Mouse (Mus musculus) kidney, postnatal 0 days (tissue): Measurements from ENCODE around the gene 5730522E02Rik. TPM values are rescaled to one million over a fixed set of nuclear protein-coding genes. Genes with fewer than 3 reads are reported as not detected.

Source experiments
- ATAC-seq: fragments of 200-750 bp; cut with Nextera tagmentation; replicated peaks from 2 replicates; pipeline ENCODE4 v1.8.0; 2017; ENCODE audit warnings: low read depth, moderate number of reproducible peaks, moderate TSS enrichment, moderate library complexity; ENCODE audit not compliant: low FRiP score
- DNase-seq: peaks from one replicate; pipeline ENCODE4 v3.0.0-alpha.2; 2016; ENCODE audit warnings: low spot score
- H3K27ac ChIP-seq: fragments of 300-500 bp; sonication (generic); 2 replicates; pipeline ENCODE4 v1.5.1; 2014; ENCODE audit warnings: mild to moderate bottlenecking
- H3K27me3 ChIP-seq: fragments of 300-500 bp; sonication (generic); 2 replicates; pipeline ENCODE4 v1.6.1; 2014; ENCODE audit warnings: low read length, mixed read lengths; ENCODE audit not compliant: insufficient read depth
- H3K36me3 ChIP-seq: fragments of 300-500 bp; sonication (generic); 2 replicates; pipeline ENCODE4 v1.6.1; 2014; ENCODE audit warnings: low read length, mixed read lengths; ENCODE audit not compliant: insufficient read depth
- H3K4me1 ChIP-seq: fragments of 300-500 bp; sonication (generic); replicated peaks from 2 replicates; pipeline ENCODE4 v1.6.1; 2014; ENCODE audit warnings: antibody characterized with exemption, low read length, mixed read lengths; ENCODE audit not compliant: insufficient read depth
- H3K4me2 ChIP-seq: fragments of 300-500 bp; sonication (generic); 2 replicates; pipeline ENCODE4 v1.6.1; 2014; ENCODE audit warnings: mild to moderate bottlenecking, low read length, moderate library complexity, mixed read lengths
- H3K4me3 ChIP-seq: fragments of 300-500 bp; sonication (generic); replicated peaks from 2 replicates; pipeline ENCODE4 v1.5.1; 2014; ENCODE audit warnings: low read depth, low read length
- H3K9ac ChIP-seq: fragments of 300-500 bp; sonication (generic); 2 replicates; pipeline ENCODE4 v1.6.1; 2014; ENCODE audit warnings: low read depth, low read length
- H3K9me3 ChIP-seq: fragments of 300-500 bp; sonication (generic); replicated peaks from 2 replicates; pipeline ENCODE4 v1.6.1; 2016; ENCODE audit warnings: low read length, inconsistent platforms, mixed read lengths
- CTCF ChIP-seq: IDR thresholded peaks from 2 replicates; pipeline ENCODE4 v1.5.1; 2016; ENCODE audit warnings: antibody characterized with exemption, low read depth, mild to moderate bottlenecking, moderate library complexity
- WGBS: fragments of 180-500 bp; shearing (Covaris S2); extraction: QIAGEN DNeasy Blood & Tissue Kit; methylation state at CpG from one replicate; pipeline ENCODE4 v1.1.7; 2014; 5-methylcytosine and 5-hydroxymethylcytosine counted together
- polyA plus RNA-seq: library from polyadenylated mRNA; unstranded; fragments of >200 nt; fragmentation: Nextera tagmentation; extraction: Ambion mirVana; gene quantifications from 2 replicates; pipeline ENCODE4 v1.2.1, GENCODE M21; 2015

5730522E02Rik gene
- polyA plus RNA-seq, 1 experiment from 2014 or later, result 1.7 TPM

GRCm38 (mm10) chr11:25729476-25729875 is 481.1 kb downstream of the 5730522E02Rik start:
- no peak overlapping the region for H3K4me3 ChIP-seq
- TF ChIP-seq CTCF, result no peak
- no peak for ATAC-seq
- no peak overlapping the region for H3K27ac ChIP-seq
- WGBS, result 51% methylated on average over 1 of the region's 1 CpGs
- no peaks in the 10 kb centered on the region for H3K27me3 ChIP-seq
- no peak overlapping the region for H3K4me2 ChIP-seq
- H3K36me3 ChIP-seq, result no peaks in the 10 kb centered on the region
- H3K4me1 ChIP-seq, result no peaks in the 10 kb centered on the region
- H3K9ac ChIP-seq, result no peak overlapping the region
- DNase-seq, result no peak
- H3K9me3 ChIP-seq, result no peaks in the 10 kb centered on the region

GRCm38 (mm10) chr11:25715447-25716321 is 494.9 kb downstream of the 5730522E02Rik start:
- TF ChIP-seq CTCF, result no peak
- no peak for DNase-seq
- H3K4me2 ChIP-seq, result no peak overlapping the region
- H3K36me3 ChIP-seq, result no peaks in the 10 kb centered on the region
- no peaks in the 10 kb centered on the region for H3K9me3 ChIP-seq
- H3K4me1 ChIP-seq, result no peaks in the 10 kb centered on the region
- H3K27ac ChIP-seq, result no peak overlapping the region
- H3K9ac ChIP-seq, result no peak overlapping the region
- no peaks in the 10 kb centered on the region for H3K27me3 ChIP-seq
- no peak overlapping the region for H3K4me3 ChIP-seq
- ATAC-seq, result no peak
- 85% methylated on average over 7 of the region's 7 CpGs for WGBS

GRCm38 (mm10) chr11:25710559-25710958 is 500.0 kb downstream of the 5730522E02Rik start:
- Histone ChIP-seq H3K9me3 (no peaks in the 10 kb centered on the region), H3K27ac (no peak overlapping the region), H3K4me1 (no peaks in the 10 kb centered on the region), H3K36me3 (no peaks in the 10 kb centered on the region), H3K4me2 (no peak overlapping the region), H3K4me3 (no peak overlapping the region), H3K27me3 (no peaks in the 10 kb centered on the region), H3K9ac (no peak overlapping the region)
- WGBS, result 86% methylated on average over 2 of the region's 2 CpGs
- DNase-seq (no peak), ATAC-seq (no peak)
- no peak for TF ChIP-seq CTCF

GRCm38 (mm10) chr11:25709892-25710291 is 500.7 kb downstream of the 5730522E02Rik start:
- H3K9ac ChIP-seq, result no peak overlapping the region
- DNase-seq, result no peak
- no peaks in the 10 kb centered on the region for H3K27me3 ChIP-seq
- no peaks in the 10 kb centered on the region for H3K4me1 ChIP-seq
- H3K36me3 ChIP-seq, result no peaks in the 10 kb centered on the region
- H3K27ac ChIP-seq, result no peak overlapping the region
- TF ChIP-seq CTCF, result no peak
- 77% methylated on average over 4 of the region's 4 CpGs for WGBS
- H3K4me3 ChIP-seq, result no peak overlapping the region
- ATAC-seq, result no peak
- no peaks in the 10 kb centered on the region for H3K9me3 ChIP-seq
- no peak overlapping the region for H3K4me2 ChIP-seq

GRCm38 (mm10) chr11:25704332-25705168 is 506.0 kb downstream of the 5730522E02Rik start:
- Histone ChIP-seq H3K4me2 (no peak overlapping the region), H3K9me3 (no peaks in the 10 kb centered on the region), H3K9ac (no peak overlapping the region), H3K4me1 (no peaks in the 10 kb centered on the region), H3K36me3 (no peaks in the 10 kb centered on the region), H3K27ac (no peak overlapping the region), H3K4me3 (no peak overlapping the region), H3K27me3 (no peaks in the 10 kb centered on the region)
- ATAC-seq (no peak), DNase-seq (no peak)
- 60% methylated on average over 11 of the region's 11 CpGs for WGBS
- no peak for TF ChIP-seq CTCF

GRCm38 (mm10) chr11:25702791-25703190 is 507.8 kb downstream of the 5730522E02Rik start:
- H3K36me3 ChIP-seq, result no peaks in the 10 kb centered on the region
- no peak overlapping the region for H3K9ac ChIP-seq
- no peak for TF ChIP-seq CTCF
- H3K4me2 ChIP-seq, result no peak overlapping the region
- no peak for ATAC-seq
- H3K27me3 ChIP-seq, result no peaks in the 10 kb centered on the region
- H3K9me3 ChIP-seq, result no peaks in the 10 kb centered on the region
- WGBS, result 91% methylated on average over 3 of the region's 3 CpGs
- no peak overlapping the region for H3K4me3 ChIP-seq
- H3K27ac ChIP-seq, result no peak overlapping the region
- H3K4me1 ChIP-seq, result no peaks in the 10 kb centered on the region
- DNase-seq, result no peak
